Mouse (Mus musculus) heart, postnatal 0 days (tissue): ENCODE data around the gene Arpc3.

Experiments used
- CTCF ChIP-seq: IDR thresholded peaks from 2 replicates; pipeline ENCODE4 v1.5.1; 2016; ENCODE audit warnings: antibody characterized with exemption, control low read depth, low read depth
- EP300 ChIP-seq: IDR thresholded peaks from 2 replicates; pipeline ENCODE4 v1.6.1; 2016; ENCODE audit warnings: antibody characterized with exemption, low read depth

- peak; percentile 85; the same call in 1 of the 2 replicates for TF ChIP-seq EP300
- TF ChIP-seq CTCF = no peak; the same call in 1 of the 2 replicates
Observed at GRCm38 (mm10) chr5:122450913-122451317, 59.2 kb downstream of the Arpc3 start.
